Mouse (Mus musculus) thymus, postnatal 25 days (tissue): Measurements from ENCODE around the gene Vmn2r1.
A peak's percentile ranks its signal among the peaks of the same experiment; 100 is the strongest.

Experiments used
- DNase-seq: peaks from one replicate; pipeline ENCODE4 v3.0.0; 2022

Gene Vmn2r1

GRCm38 (mm10) chr3:64081247-64081646 lies at the start of gene Vmn2r1:
Gene Vmn2r1, plus strand, starts transcription at chr3:64081547.
- no peak for DNase-seq

GRCm38 (mm10) chr3:64038136-64038841 lies 43.1 kb upstream of the Vmn2r1 start:
- DNase-seq: no peak

- DNase-seq: peak; percentile 52
Observed at GRCm38 (mm10) chr3:64039818-64040784, 41.2 kb upstream of the Vmn2r1 start.

GRCm38 (mm10) chr3:64112707-64113106 lies 31.4 kb downstream of the Vmn2r1 start:
- no peak for DNase-seq

GRCm38 (mm10) chr3:64113352-64114046 lies 32.2 kb downstream of the Vmn2r1 start:
- DNase-seq: no peak

- DNase-seq: no peak
Observed at GRCm38 (mm10) chr3:64141878-64142508, 60.6 kb downstream of the Vmn2r1 start, which contains the start of gene Vmn2r2. Gene Vmn2r2, minus strand, starts transcription at chr3:64141928.
